Mouse (Mus musculus): Measurements from ENCODE around the gene Atp6v0b. TPM values are rescaled to one million over a fixed set of nuclear protein-coding genes. Genes with fewer than 3 reads are reported as not detected.

Gene Atp6v0b
- polyA plus RNA-seq, 1 experiment from 2014 or later: 492 TPM

DNA sequence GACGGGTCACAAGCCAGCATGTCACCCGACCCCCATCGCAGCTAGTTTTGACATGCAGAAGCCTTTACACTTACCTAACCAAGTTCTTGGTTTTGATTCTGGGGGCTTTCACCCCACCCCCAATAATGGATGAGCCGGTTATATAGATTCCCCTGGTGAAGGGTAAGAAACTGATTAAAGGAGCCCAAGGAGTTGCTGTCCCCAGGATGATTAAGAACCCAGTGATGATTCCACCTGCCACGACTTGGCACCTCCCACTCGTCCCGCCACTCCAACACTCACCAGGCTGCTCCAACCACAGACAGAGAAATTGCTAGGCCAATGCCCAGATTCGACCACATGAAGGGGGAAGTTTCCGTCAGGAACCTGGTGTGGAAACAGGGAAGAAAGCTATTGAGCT lies 1.1 kb downstream of the Atp6v0b start:
- H3K27ac ChIP-seq: no peak overlapping the region

DNA sequence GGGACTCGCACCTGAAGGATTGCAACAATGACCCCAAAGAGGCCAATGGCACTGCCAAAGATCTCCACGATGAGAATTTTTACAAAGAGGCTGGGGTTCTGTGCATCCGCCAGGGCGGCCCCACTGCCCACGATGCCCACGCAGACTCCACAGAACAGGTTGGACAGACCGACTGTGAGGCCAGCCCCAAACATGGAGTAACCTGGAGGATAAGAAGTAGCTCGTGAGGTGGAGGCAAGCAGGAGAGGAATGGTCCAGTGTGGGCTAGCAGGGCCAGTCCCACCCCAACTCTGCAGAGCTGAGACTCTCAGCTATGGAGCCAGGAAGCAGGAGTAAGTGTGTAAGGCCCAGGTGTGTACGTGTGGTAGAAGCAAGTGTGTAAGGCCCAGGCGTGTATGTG lies 2.0 kb downstream of the Atp6v0b start:
- peaks cover 46% of the 10 kb centered on the region for H3K36me3 ChIP-seq
- no peaks in the 10 kb centered on the region for H3K9me3 ChIP-seq
- H3K4me3 ChIP-seq: no peak overlapping the region
- no peak overlapping the region for H3K27ac ChIP-seq
- peaks cover 63% of the 10 kb centered on the region for H3K4me1 ChIP-seq (replicated peaks)
- no peaks in the 10 kb centered on the region for H3K27me3 ChIP-seq
- 97% methylated on average over 10 of the region's 10 CpGs for WGBS
- no peak overlapping the region for H3K4me2 ChIP-seq
- no peak for ATAC-seq (ENCODE audit: low FRiP score)
- no peak overlapping the region for H3K9ac ChIP-seq

More for the DNA sequence above, 1.1 kb downstream of the Atp6v0b start:
- Histone ChIP-seq H3K36me3 (peaks cover 40% of the 10 kb centered on the region), H3K4me3 (peak overlapping the region; percentile 92), H3K27me3 (no peaks in the 10 kb centered on the region), H3K4me1 (replicated peaks) (peaks cover 61% of the 10 kb centered on the region), H3K9me3 (no peaks in the 10 kb centered on the region), H3K4me2 (peak overlapping the region; percentile 91), H3K9ac (peak overlapping the region; percentile 97)
- no peak for ATAC-seq (ENCODE audit: low FRiP score)
- WGBS: 83% methylated on average over 9 of the region's 9 CpGs

DNA sequence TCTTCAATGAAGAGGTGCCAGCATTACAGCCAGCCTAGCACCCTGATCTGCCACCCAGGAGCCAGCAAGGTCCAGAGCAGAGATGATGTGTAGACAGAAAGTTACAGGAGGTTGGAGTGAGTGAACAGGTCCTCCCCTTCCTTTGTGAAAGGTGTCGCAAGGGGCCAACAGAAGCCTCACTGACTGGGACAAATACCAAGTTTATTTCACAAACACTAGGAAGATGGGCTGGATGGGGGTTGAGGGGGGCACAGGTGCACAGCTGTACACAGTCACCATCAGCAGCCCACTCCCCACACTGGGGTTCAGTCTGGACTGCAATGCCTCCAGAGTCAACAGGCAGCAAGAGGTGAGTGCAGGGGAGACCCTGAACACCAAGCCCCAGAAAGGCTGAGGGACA lies 3.0 kb downstream of the Atp6v0b start:
- Histone ChIP-seq H3K4me2 (peak overlapping the region; percentile 89), H3K36me3 (peaks cover 45% of the 10 kb centered on the region), H3K27ac (no peak overlapping the region), H3K27me3 (no peaks in the 10 kb centered on the region), H3K9me3 (no peaks in the 10 kb centered on the region), H3K9ac (peak overlapping the region; percentile 91), H3K4me1 (replicated peaks) (peaks cover 71% of the 10 kb centered on the region), H3K4me3 (peak overlapping the region; percentile 82)
- ATAC-seq (ENCODE audit: low FRiP score): no peak
- WGBS: 100% methylated on average over 1 of the region's 1 CpGs

- Histone ChIP-seq H3K4me2 (peak within 1 kb of the TSS; percentile 89), H3K4me1 (replicated peaks) (peaks cover 80% of the 10 kb centered on the region), H3K27me3 (no peaks in the 10 kb centered on the region), H3K9me3 (no peaks in the 10 kb centered on the region), H3K27ac (peak within 1 kb of the TSS; percentile 87), H3K9ac (peak within 1 kb of the TSS; percentile 91), H3K36me3 (peaks cover 52% of the 10 kb centered on the region), H3K4me3 (peak within 1 kb of the TSS; percentile 82)
- peak; percentile 43 for ATAC-seq (ENCODE audit: low FRiP score)
- whole genome bisulfite sequencing: under 1% methylated on average over 63 of the region's 103 CpGs
Observed at GRCm38 (mm10) chr4:117882701-117883691, 4.1 kb downstream of the Atp6v0b start, which contains the start of gene B4galt2. Gene B4galt2 (minus strand): TSS chr4:117883487.

DNA sequence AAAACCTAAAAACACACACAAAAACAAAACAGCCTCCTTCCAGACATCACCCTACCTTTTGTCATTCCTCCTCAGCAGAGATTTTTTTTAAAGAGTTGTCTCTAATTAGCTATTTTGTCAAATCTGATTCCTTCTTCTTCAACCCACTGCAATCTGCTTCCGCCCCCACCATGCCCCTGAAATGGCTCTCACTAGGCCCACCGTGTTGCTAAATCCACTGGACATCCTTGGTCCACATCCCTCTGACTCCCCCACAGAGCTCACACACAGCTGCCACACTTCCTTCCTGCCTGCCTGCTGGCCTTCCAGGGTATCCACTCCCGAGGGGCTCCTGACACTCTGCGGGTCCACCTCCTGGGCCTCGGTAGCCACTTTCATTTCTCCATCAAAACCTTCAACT lies 8.4 kb downstream of the Atp6v0b start:
- Histone ChIP-seq H3K27ac (no peak overlapping the region), H3K9me3 (no peaks in the 10 kb centered on the region), H3K4me1 (replicated peaks) (peaks cover 48% of the 10 kb centered on the region), H3K36me3 (peaks cover 73% of the 10 kb centered on the region), H3K9ac (0 out of 2 replicates have a peak overlapping the region, but pooled peaks have one; percentile 24), H3K4me2 (no peak overlapping the region), H3K4me3 (no peak overlapping the region), H3K27me3 (no peaks in the 10 kb centered on the region)
- WGBS: 82% methylated on average over 5 of the region's 5 CpGs
- ATAC-seq (ENCODE audit: low FRiP score): no peak

GRCm38 (mm10) chr4:117878301-117878700 lies 8.8 kb downstream of the Atp6v0b start:
- no peak for ATAC-seq (ENCODE audit: low FRiP score)
- WGBS: 65% methylated on average over 10 of the region's 10 CpGs

DNA sequence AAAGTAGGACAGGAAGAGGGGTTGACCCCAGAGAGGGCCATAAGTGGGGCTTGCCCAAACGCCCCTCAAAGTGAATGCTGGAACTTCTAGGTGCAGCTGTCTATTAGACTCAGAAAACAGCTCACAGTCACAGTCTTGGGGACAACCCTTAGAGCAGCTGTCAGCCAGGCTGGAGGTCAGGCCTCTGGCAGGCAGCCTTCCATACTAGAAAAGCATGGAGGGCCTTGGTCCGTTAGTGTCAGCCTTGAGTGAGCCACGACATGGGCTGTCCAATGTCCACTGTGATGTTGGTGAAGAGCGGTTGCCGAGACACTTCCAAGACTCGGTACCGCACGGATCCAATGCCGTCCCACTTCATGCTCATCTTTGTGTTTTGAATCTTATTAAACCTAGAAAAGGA lies 13.5 kb downstream of the Atp6v0b start:
- Histone ChIP-seq H3K9ac (no peak overlapping the region), H3K4me1 (replicated peaks) (peaks cover 31% of the 10 kb centered on the region), H3K4me3 (no peak overlapping the region), H3K27me3 (no peaks in the 10 kb centered on the region), H3K27ac (no peak overlapping the region), H3K36me3 (peaks cover 61% of the 10 kb centered on the region), H3K4me2 (no peak overlapping the region), H3K9me3 (no peaks in the 10 kb centered on the region)
- WGBS: 89% methylated on average over 9 of the region's 9 CpGs
- no peak for ATAC-seq (ENCODE audit: low FRiP score)

More at GRCm38 (mm10) chr4:117878301-117878700, 8.8 kb downstream of the Atp6v0b start:
- H3K9me3 ChIP-seq: no peaks in the 10 kb centered on the region
- H3K9ac ChIP-seq: no peak overlapping the region
- H3K4me1 ChIP-seq (replicated peaks): peaks cover 45% of the 10 kb centered on the region
- peaks cover 77% of the 10 kb centered on the region for H3K36me3 ChIP-seq
- H3K27ac ChIP-seq: 0 out of 2 replicates have a peak overlapping the region, but pooled peaks have one; percentile 13
- H3K27me3 ChIP-seq: no peaks in the 10 kb centered on the region
- H3K4me3 ChIP-seq: no peak overlapping the region
- H3K4me2 ChIP-seq: no peak overlapping the region

- Histone ChIP-seq H3K4me3 (no peak within 1 kb of the TSS), H3K4me2 (peak within 1 kb of the TSS; percentile 36), H3K9ac (peak within 1 kb of the TSS; percentile 43; the same call in 1 of the 2 replicates), H3K9me3 (no peaks in the 10 kb centered on the region), H3K27me3 (no peaks in the 10 kb centered on the region), H3K36me3 (peaks cover 52% of the 10 kb centered on the region), H3K4me1 (replicated peaks) (peaks cover 29% of the 10 kb centered on the region), H3K27ac (no peak within 1 kb of the TSS)
- WGBS: 4% methylated on average over 14 of the region's 14 CpGs
- ATAC-seq (ENCODE audit: low FRiP score): no peak
Observed at GRCm38 (mm10) chr4:117872471-117872886, 14.7 kb downstream of the Atp6v0b start, which contains the start of gene Ccdc24. Gene Ccdc24 (minus strand): TSS chr4:117872557.

GRCm38 (mm10) chr4:117871787-117872186 lies 15.3 kb downstream of the Atp6v0b start:
- H3K27ac ChIP-seq: no peak overlapping the region
- no peak overlapping the region for H3K4me2 ChIP-seq
- 69% methylated on average over 7 of the region's 7 CpGs for WGBS
- H3K36me3 ChIP-seq: peaks cover 45% of the 10 kb centered on the region
- H3K27me3 ChIP-seq: peaks cover 4% of the 10 kb centered on the region; the same call in 1 of the 2 replicates
- no peak overlapping the region for H3K4me3 ChIP-seq
- no peak for ATAC-seq (ENCODE audit: low FRiP score)
- no peak overlapping the region for H3K9ac ChIP-seq
- H3K9me3 ChIP-seq: no peaks in the 10 kb centered on the region
- H3K4me1 ChIP-seq (replicated peaks): peaks cover 29% of the 10 kb centered on the region

GRCm38 (mm10) chr4:117870437-117870836 lies 16.7 kb downstream of the Atp6v0b start:
- Histone ChIP-seq H3K9me3 (no peaks in the 10 kb centered on the region), H3K27me3 (peaks cover 4% of the 10 kb centered on the region; the same call in 1 of the 2 replicates), H3K9ac (no peak overlapping the region), H3K36me3 (peaks cover 31% of the 10 kb centered on the region), H3K4me2 (no peak overlapping the region), H3K27ac (no peak overlapping the region), H3K4me3 (no peak overlapping the region), H3K4me1 (replicated peaks) (peaks cover 39% of the 10 kb centered on the region)
- ATAC-seq (ENCODE audit: low FRiP score): no peak
- 81% methylated on average over 1 of the region's 1 CpGs for WGBS

GRCm38 (mm10) chr4:117869317-117869716 lies 17.8 kb downstream of the Atp6v0b start:
- Histone ChIP-seq H3K4me1 (replicated peaks) (peaks cover 41% of the 10 kb centered on the region), H3K27me3 (peaks cover 4% of the 10 kb centered on the region; the same call in 1 of the 2 replicates), H3K36me3 (peaks cover 20% of the 10 kb centered on the region), H3K4me2 (no peak overlapping the region), H3K27ac (0 out of 2 replicates have a peak overlapping the region, but pooled peaks have one; percentile 12), H3K9me3 (no peaks in the 10 kb centered on the region), H3K4me3 (no peak overlapping the region), H3K9ac (no peak overlapping the region; the same call in 1 of the 2 replicates)
- no peak for ATAC-seq (ENCODE audit: low FRiP score)
- 70% methylated on average over 9 of the region's 9 CpGs for WGBS

GRCm38 (mm10) chr4:117867823-117868222 lies 19.3 kb downstream of the Atp6v0b start:
- 18% methylated on average over 24 of the region's 24 CpGs for WGBS
- Histone ChIP-seq H3K9me3 (no peaks in the 10 kb centered on the region), H3K27me3 (peaks cover 4% of the 10 kb centered on the region; the same call in 1 of the 2 replicates), H3K4me1 (replicated peaks) (peaks cover 46% of the 10 kb centered on the region), H3K27ac (no peak overlapping the region), H3K36me3 (peaks cover 5% of the 10 kb centered on the region; the same call in 1 of the 2 replicates), H3K4me2 (no peak overlapping the region), H3K4me3 (no peak overlapping the region), H3K9ac (peak overlapping the region; percentile 49; the same call in 1 of the 2 replicates)
- no peak; the same call in 1 of the 2 replicates for ATAC-seq (ENCODE audit: low FRiP score)

Data from hindbrain, embryonic 13.5 days (tissue).